Mouse (Mus musculus) MEL (cell line): ENCODE results near the gene Ptar1. TPM values are rescaled to one million over a fixed set of nuclear protein-coding genes. Genes with fewer than 3 reads are reported as not detected.

ENCODE experiments used
- DNase-seq: peaks from one replicate; pipeline ENCODE4 v3.0.0; 2011; ENCODE audit warnings: low read depth, low spot score
- H3K27ac ChIP-seq: 2 replicates; pipeline ENCODE4 v1.5.1; 2012; ENCODE audit warnings: low read depth, mild to moderate bottlenecking, control low read depth, low read length, moderate library complexity; ENCODE audit not compliant: control insufficient read depth
- H3K27me3 ChIP-seq, 2 experiments: fragments of 150-350 bp in 1 of 2; sonication (generic) in 1 of 2; 2 replicates each; pipeline ENCODE4 v1.6.1; 2012; ENCODE audit warnings: low read length in 2 of 2, mild to moderate bottlenecking in 2 of 2, improper control_type of control experiment in 1 of 2, moderate library complexity in 1 of 2; ENCODE audit not compliant: insufficient read depth in 2 of 2, control insufficient read depth in 1 of 2
- H3K36me3 ChIP-seq, 2 experiments: 2 replicates each; pipeline ENCODE4 v1.6.1; 2012 to 2014; ENCODE audit warnings: low read length in 2 of 2, improper control_type of control experiment in 1 of 2, inconsistent platforms in 1 of 2, mild to moderate bottlenecking in 1 of 2; ENCODE audit not compliant: insufficient read depth in 2 of 2, control insufficient read depth in 1 of 2
- H3K4me1 ChIP-seq, 2 experiments: fragments of 150-350 bp in 1 of 2; sonication (generic) in 1 of 2; 2 replicates each; pipeline ENCODE4 v1.6.1; 2012; ENCODE audit warnings: low read length in 2 of 2, improper control_type of control experiment in 1 of 2, mild to moderate bottlenecking in 1 of 2; ENCODE audit not compliant: insufficient read depth in 2 of 2, control insufficient read depth in 1 of 2
- H3K4me3 ChIP-seq, 2 experiments: fragments of 150-350 bp in 1 of 2; sonication (generic) in 1 of 2; 2 replicates each; pipeline ENCODE4 v1.5.1; 2012; ENCODE audit warnings: low read depth in 2 of 2, low read length in 2 of 2, mild to moderate bottlenecking in 2 of 2, moderate library complexity in 2 of 2, control low read depth in 1 of 2, improper control_type of control experiment in 1 of 2; ENCODE audit not compliant: control insufficient read depth in 1 of 2, insufficient read depth in 1 of 2
- H3K79me2 ChIP-seq: 2 replicates; pipeline ENCODE4 v1.6.1; 2012; ENCODE audit warnings: mild to moderate bottlenecking, low read length, moderate library complexity; ENCODE audit not compliant: control insufficient read depth, poor library complexity, insufficient read depth
- H3K9ac ChIP-seq: 2 replicates; pipeline ENCODE4 v1.6.1; 2012; ENCODE audit warnings: low read depth, mild to moderate bottlenecking, control low read depth, low read length, moderate library complexity; ENCODE audit not compliant: control insufficient read depth, poor library complexity, severe bottlenecking
- H3K9me3 ChIP-seq: fragments of 150-350 bp; sonication (generic); replicated peaks from 2 replicates; pipeline ENCODE4 v1.6.1; 2012; ENCODE audit warnings: mild to moderate bottlenecking, low read length, improper control_type of control experiment, moderate library complexity; ENCODE audit not compliant: insufficient read depth
- BHLHE40 ChIP-seq: IDR thresholded peaks from 2 replicates; pipeline ENCODE4 v1.6.1; 2012; ENCODE audit warnings: low read depth, mild to moderate bottlenecking, inconsistent platforms, low read length, improper control_type of control experiment, borderline replicate concordance
- CHD1 ChIP-seq: IDR thresholded peaks from 2 replicates; pipeline ENCODE4 v1.6.1; 2012; ENCODE audit warnings: low read depth, mild to moderate bottlenecking, inconsistent platforms, low read length, improper control_type of control experiment
- CHD2 ChIP-seq: IDR thresholded peaks from 2 replicates; pipeline ENCODE4 v1.6.1; 2011; ENCODE audit warnings: low read length, improper control_type of control experiment
- E2F4 ChIP-seq: IDR thresholded peaks from 2 replicates; pipeline ENCODE4 v1.6.1; 2011; ENCODE audit warnings: low read depth, low read length, improper control_type of control experiment, borderline replicate concordance
- ELF1 ChIP-seq: IDR thresholded peaks from 2 replicates; pipeline ENCODE4 v1.6.1; 2014; ENCODE audit warnings: low read depth, mild to moderate bottlenecking, inconsistent platforms, low read length, improper control_type of control experiment, moderate library complexity
- ETS1 ChIP-seq: IDR thresholded peaks from 2 replicates; pipeline ENCODE4 v1.6.1; 2012; ENCODE audit warnings: low read depth, mild to moderate bottlenecking, inconsistent platforms, low read length, improper control_type of control experiment, moderate library complexity
- GABPA ChIP-seq: IDR thresholded peaks from 2 replicates; pipeline ENCODE4 v1.6.1; 2012; ENCODE audit warnings: low read depth, mild to moderate bottlenecking, inconsistent platforms, low read length, improper control_type of control experiment, moderate library complexity
- GATA1 ChIP-seq: IDR thresholded peaks from 2 replicates; pipeline ENCODE4 v1.6.1; 2011; ENCODE audit warnings: low read depth, low read length, improper control_type of control experiment
- HCFC1 ChIP-seq: IDR thresholded peaks from 2 replicates; pipeline ENCODE4 v1.6.1; 2012; ENCODE audit warnings: low read depth, mild to moderate bottlenecking, inconsistent platforms, low read length, improper control_type of control experiment, moderate library complexity
- KAT2A ChIP-seq: conservative IDR thresholded peaks from 2 replicates; pipeline ENCODE4 v1.6.1; 2012; ENCODE audit warnings: low read depth, low read length, improper control_type of control experiment, inconsistent platforms
- MAX ChIP-seq: IDR thresholded peaks from 2 replicates; pipeline ENCODE4 v1.6.1; 2011; ENCODE audit warnings: low read length, improper control_type of control experiment
- MAZ ChIP-seq: IDR thresholded peaks from 2 replicates; pipeline ENCODE4 v1.6.1; 2012; ENCODE audit warnings: low read depth, mild to moderate bottlenecking, inconsistent platforms, low read length, improper control_type of control experiment
- MEF2A ChIP-seq: IDR thresholded peaks from 2 replicates; pipeline ENCODE4 v1.6.1; 2014; ENCODE audit warnings: low read depth, mild to moderate bottlenecking, inconsistent platforms, low read length, improper control_type of control experiment; ENCODE audit not compliant: poor library complexity, insufficient replicate concordance, severe bottlenecking; ENCODE audit errors: extremely low read depth
- NELFE ChIP-seq: IDR thresholded peaks from 2 replicates; pipeline ENCODE4 v1.6.1; 2011; ENCODE audit warnings: low read depth, low read length, improper control_type of control experiment
- NRF1 ChIP-seq: IDR thresholded peaks from 2 replicates; pipeline ENCODE4 v1.6.1; 2014; ENCODE audit warnings: low read depth, mild to moderate bottlenecking, inconsistent platforms, low read length, improper control_type of control experiment, moderate library complexity; ENCODE audit not compliant: poor library complexity, insufficient read depth, severe bottlenecking
- POLR2A ChIP-seq, 2 experiments: IDR thresholded peaks; 2 replicates each; pipeline ENCODE4 v1.6.1; 2011 to 2012; ENCODE audit warnings: low read length in 2 of 2, mild to moderate bottlenecking in 2 of 2, control low read depth in 1 of 2, improper control_type of control experiment in 1 of 2, low read depth in 1 of 2, moderate library complexity in 1 of 2; ENCODE audit not compliant: control insufficient read depth in 1 of 2, insufficient read depth in 1 of 2, poor library complexity in 1 of 2
- POLR2AphosphoS2 ChIP-seq: IDR thresholded peaks from 2 replicates; pipeline ENCODE4 v1.6.1; 2011; ENCODE audit warnings: low read length, improper control_type of control experiment
- RAD21 ChIP-seq: IDR thresholded peaks from 2 replicates; pipeline ENCODE4 v1.6.1; 2011; ENCODE audit warnings: mild to moderate bottlenecking, low read depth, low read length, improper control_type of control experiment
- RCOR1 ChIP-seq: IDR thresholded peaks from 2 replicates; pipeline ENCODE4 v1.6.1; 2012; ENCODE audit warnings: low read depth, mild to moderate bottlenecking, inconsistent platforms, low read length, improper control_type of control experiment
- TBP ChIP-seq: IDR thresholded peaks from 2 replicates; pipeline ENCODE4 v1.8.0; 2011; ENCODE audit warnings: low read depth, low read length, improper control_type of control experiment
- TCF12 ChIP-seq: IDR thresholded peaks from 2 replicates; pipeline ENCODE4 v1.6.1; 2014; ENCODE audit warnings: low read depth, mild to moderate bottlenecking, inconsistent platforms, low read length, improper control_type of control experiment, moderate library complexity
- USF1 ChIP-seq: IDR thresholded peaks from 2 replicates; pipeline ENCODE4 v1.6.1; 2014; ENCODE audit warnings: low read depth, mild to moderate bottlenecking, inconsistent platforms, low read length, improper control_type of control experiment, moderate library complexity
- USF2 ChIP-seq, 2 experiments: IDR thresholded peaks; 2 replicates each; pipeline ENCODE4 v1.6.1; 2011 to 2012; ENCODE audit warnings: improper control_type of control experiment in 2 of 2, low read length in 2 of 2, borderline replicate concordance in 1 of 2, inconsistent platforms in 1 of 2, low read depth in 1 of 2, mild to moderate bottlenecking in 1 of 2; ENCODE audit not compliant: insufficient read depth in 1 of 2
- ZKSCAN1 ChIP-seq: IDR thresholded peaks from 2 replicates; pipeline ENCODE4 v1.6.1; 2012; ENCODE audit warnings: low read depth, mild to moderate bottlenecking, inconsistent platforms, low read length, improper control_type of control experiment, moderate library complexity
- ZMIZ1 ChIP-seq: IDR thresholded peaks from 2 replicates; pipeline ENCODE4 v1.6.1; 2012; ENCODE audit warnings: low read depth, mild to moderate bottlenecking, inconsistent platforms, low read length, improper control_type of control experiment, moderate library complexity
- ZNF384 ChIP-seq: IDR thresholded peaks from 2 replicates; pipeline ENCODE4 v1.6.1; 2012; ENCODE audit warnings: low read depth, mild to moderate bottlenecking, inconsistent platforms, low read length, improper control_type of control experiment
- polyA plus RNA-seq, 2 experiments: library from polyadenylated mRNA; stranded (reverse) in 1 of 2; unstranded in 1 of 2; fragments of >175 nt in 1 of 2; fragments of >200 nt in 1 of 2; gene quantifications; 2 replicates each; pipeline versions ENCODE4 v1.2.1 to v1.2.4; 2012; ENCODE audit warnings: low replicate concordance in 2 of 2, low read depth in 1 of 2; ENCODE audit not compliant: insufficient read length in 2 of 2, insufficient read depth in 1 of 2, missing spikeins in 1 of 2
- total RNA-seq: library from RNA; depleted of rRNA; stranded (reverse); fragments of 300-350 nt; gene quantifications from 2 replicates; pipeline ENCODE4 v1.2.3, GENCODE M21; 2012

Ptar1 gene
- total and polyA plus RNA-seq, 3 experiments: 4.9 to 6.9 TPM; not detected in 1

- Histone ChIP-seq H3K4me3 (no peak overlapping the region), H3K9me3 (no peaks in the 10 kb centered on the region), H3K27me3 (no peaks in the 10 kb centered on the region), H3K36me3 (no peaks in the 10 kb centered on the region), H3K9ac (no peak overlapping the region), H3K27ac (no peak overlapping the region), H3K79me2 (no peaks in the 10 kb centered on the region), H3K4me1 (no peaks in the 10 kb centered on the region)
- DNase-seq: no peak
- TF ChIP-seq HCFC1: no peak
- TF ChIP-seq ETS1: no peak
- TF ChIP-seq MAZ: no peak
- TF ChIP-seq RCOR1: no peak
- TF ChIP-seq KAT2A: no peak
- no peak for TF ChIP-seq CHD2
- no peak for TF ChIP-seq E2F4
- TF ChIP-seq ZKSCAN1: no peak
- no peak for TF ChIP-seq CHD1
- TF ChIP-seq ZMIZ1: no peak
- TF ChIP-seq USF2 (IDR thresholded peaks at IDR 0.05; ENCODE audit: borderline replicate concordance in 1 of 2, insufficient read depth in 1 of 2, low read depth in 1 of 2, low read length in 2 of 2): no peak
- TF ChIP-seq GATA1: no peak
- TF ChIP-seq GABPA: no peak
- no peak for TF ChIP-seq MEF2A
- no peak for TF ChIP-seq BHLHE40
- TF ChIP-seq USF1: no peak
- TF ChIP-seq ELF1: no peak
- TF ChIP-seq, all 39 proteins: peak for 0
These were observed 41.9 kb upstream of the Ptar1 start for GRCm38 (mm10) chr19:23645347-23645746.

GRCm38 (mm10) chr19:23647308-23647707, 39.9 kb upstream of the Ptar1 start:
- Histone ChIP-seq H3K4me3 (no peak overlapping the region), H3K4me1 (no peaks in the 10 kb centered on the region), H3K27me3 (no peaks in the 10 kb centered on the region), H3K9ac (no peak overlapping the region), H3K9me3 (no peaks in the 10 kb centered on the region), H3K79me2 (no peaks in the 10 kb centered on the region), H3K27ac (no peak overlapping the region), H3K36me3 (no peaks in the 10 kb centered on the region)
- TF ChIP-seq TBP: no peak
- TF ChIP-seq HCFC1: no peak
- TF ChIP-seq RAD21: no peak
- no peak for TF ChIP-seq KAT2A
- no peak for TF ChIP-seq NRF1
- no peak for TF ChIP-seq MAX
- TF ChIP-seq ZNF384: no peak
- no peak for TF ChIP-seq MEF2A
- no peak for TF ChIP-seq POLR2AphosphoS2
- no peak for TF ChIP-seq ELF1
- TF ChIP-seq NELFE: no peak
- TF ChIP-seq POLR2A (IDR thresholded peaks at IDR 0.05; ENCODE audit: control insufficient read depth in 1 of 2, insufficient read depth in 1 of 2, low read depth in 1 of 2, low read length in 2 of 2, poor library complexity in 1 of 2): no peak
- TF ChIP-seq TCF12: no peak
- DNase-seq: no peak
